Mouse (Mus musculus): ENCODE results near the gene Car10. TPM values are rescaled to one million over a fixed set of nuclear protein-coding genes. Genes with fewer than 3 reads are reported as not detected.

Gene Car10
- not detected in 2 replicates for polyA plus RNA-seq (2012; rRNA removed)

GRCm38 (mm10) chr11:93097941-93098828, at the start of gene Car10:
Car10 (plus strand) TSS chr11:93098028.
- WGBS: 4% methylated on average over 48 of the region's 48 CpGs
- H3K4me1 ChIP-seq (ENCODE audit: control insufficient read depth, insufficient read depth, insufficient read length, low read length): no peaks in the 10 kb centered on the region
- TF ChIP-seq CTCF (IDR thresholded peaks at IDR 0.05; ENCODE audit: extremely low read depth, insufficient read length, insufficient replicate concordance, low read depth, low read length): no peak
- TF ChIP-seq POLR2A (IDR thresholded peaks at IDR 0.05; ENCODE audit: low read depth, low read length): no peak
- no peaks in the 10 kb centered on the region for H3K36me3 ChIP-seq (ENCODE audit: control insufficient read depth, insufficient read depth, low read length)
- peak within 1 kb of the TSS; percentile 5; the same call in 1 of the 2 replicates for H3K4me3 ChIP-seq (ENCODE audit: low read depth, low read length)
- H3K27ac ChIP-seq (ENCODE audit: insufficient read depth, low read depth, low read length): no peak within 1 kb of the TSS
- peaks cover 23% of the 10 kb centered on the region for H3K27me3 ChIP-seq (ENCODE audit: control insufficient read depth, insufficient read depth, low read length)

GRCm38 (mm10) chr11:93065021-93065420, 32.8 kb upstream of the Car10 start:
- 18% methylated on average over 6 of the region's 6 CpGs for WGBS
- no peak for TF ChIP-seq POLR2A (IDR thresholded peaks at IDR 0.05; ENCODE audit: low read depth, low read length)
- TF ChIP-seq CTCF (IDR thresholded peaks at IDR 0.05; ENCODE audit: extremely low read depth, insufficient read length, insufficient replicate concordance, low read depth, low read length): no peak
- no peaks in the 10 kb centered on the region for H3K27me3 ChIP-seq (ENCODE audit: control insufficient read depth, insufficient read depth, low read length)

GRCm38 (mm10) chr11:93065656-93066181, 32.1 kb upstream of the Car10 start:
- WGBS: 61% methylated on average over 3 of the region's 3 CpGs
- no peaks in the 10 kb centered on the region for H3K36me3 ChIP-seq (ENCODE audit: control insufficient read depth, insufficient read depth, low read length)
- no peak for TF ChIP-seq CTCF (IDR thresholded peaks at IDR 0.05; ENCODE audit: extremely low read depth, insufficient read length, insufficient replicate concordance, low read depth, low read length)
- TF ChIP-seq POLR2A (IDR thresholded peaks at IDR 0.05; ENCODE audit: low read depth, low read length): no peak
- H3K4me1 ChIP-seq (ENCODE audit: control insufficient read depth, insufficient read depth, insufficient read length, low read length): no peaks in the 10 kb centered on the region
- H3K27ac ChIP-seq (ENCODE audit: insufficient read depth, low read depth, low read length): no peak overlapping the region
- no peaks in the 10 kb centered on the region for H3K27me3 ChIP-seq (ENCODE audit: control insufficient read depth, insufficient read depth, low read length)
- H3K4me3 ChIP-seq (ENCODE audit: low read depth, low read length): no peak overlapping the region

More at GRCm38 (mm10) chr11:93065021-93065420, 32.8 kb upstream of the Car10 start:
- Histone ChIP-seq H3K4me3 (ENCODE audit: low read depth, low read length) (no peak overlapping the region), H3K36me3 (ENCODE audit: control insufficient read depth, insufficient read depth, low read length) (no peaks in the 10 kb centered on the region), H3K4me1 (ENCODE audit: control insufficient read depth, insufficient read depth, insufficient read length, low read length) (no peaks in the 10 kb centered on the region), H3K27ac (ENCODE audit: insufficient read depth, low read depth, low read length) (no peak overlapping the region)

- Histone ChIP-seq H3K27me3 (ENCODE audit: control insufficient read depth, insufficient read depth, low read length) (peaks cover 23% of the 10 kb centered on the region), H3K27ac (ENCODE audit: insufficient read depth, low read depth, low read length) (no peak overlapping the region), H3K4me1 (ENCODE audit: control insufficient read depth, insufficient read depth, insufficient read length, low read length) (no peaks in the 10 kb centered on the region), H3K36me3 (ENCODE audit: control insufficient read depth, insufficient read depth, low read length) (no peaks in the 10 kb centered on the region), H3K4me3 (ENCODE audit: low read depth, low read length) (no peak overlapping the region)
- no peak for TF ChIP-seq CTCF (IDR thresholded peaks at IDR 0.05; ENCODE audit: extremely low read depth, insufficient read length, insufficient replicate concordance, low read depth, low read length)
- TF ChIP-seq POLR2A (IDR thresholded peaks at IDR 0.05; ENCODE audit: low read depth, low read length): no peak
- WGBS: 13% methylated on average over 2 of the region's 2 CpGs
These were observed 2.2 kb upstream of the Car10 start for GRCm38 (mm10) chr11:93095588-93095987.

- Histone ChIP-seq H3K36me3 (ENCODE audit: control insufficient read depth, insufficient read depth, low read length) (no peaks in the 10 kb centered on the region), H3K4me3 (ENCODE audit: low read depth, low read length) (no peak overlapping the region), H3K4me1 (ENCODE audit: control insufficient read depth, insufficient read depth, insufficient read length, low read length) (no peaks in the 10 kb centered on the region), H3K27me3 (ENCODE audit: control insufficient read depth, insufficient read depth, low read length) (peaks cover 23% of the 10 kb centered on the region), H3K27ac (ENCODE audit: insufficient read depth, low read depth, low read length) (no peak overlapping the region)
- 3% methylated on average over 6 of the region's 6 CpGs for WGBS
- TF ChIP-seq POLR2A (IDR thresholded peaks at IDR 0.05; ENCODE audit: low read depth, low read length) (no peak), CTCF (IDR thresholded peaks at IDR 0.05; ENCODE audit: extremely low read depth, insufficient read length, insufficient replicate concordance, low read depth, low read length) (no peak)
These were observed 827 bp upstream of the Car10 start for GRCm38 (mm10) chr11:93097001-93097400.

GRCm38 (mm10) chr11:93097431-93097851, 387 bp upstream of the Car10 start:
- TF ChIP-seq POLR2A (IDR thresholded peaks at IDR 0.05; ENCODE audit: low read depth, low read length): no peak
- TF ChIP-seq CTCF (IDR thresholded peaks at IDR 0.05; ENCODE audit: extremely low read depth, insufficient read length, insufficient replicate concordance, low read depth, low read length): no peak
- 10% methylated on average over 14 of the region's 14 CpGs for WGBS
- Histone ChIP-seq H3K36me3 (ENCODE audit: control insufficient read depth, insufficient read depth, low read length) (no peaks in the 10 kb centered on the region), H3K4me1 (ENCODE audit: control insufficient read depth, insufficient read depth, insufficient read length, low read length) (no peaks in the 10 kb centered on the region), H3K4me3 (ENCODE audit: low read depth, low read length) (no peak overlapping the region), H3K27ac (ENCODE audit: insufficient read depth, low read depth, low read length) (no peak overlapping the region), H3K27me3 (ENCODE audit: control insufficient read depth, insufficient read depth, low read length) (peaks cover 23% of the 10 kb centered on the region)

- Histone ChIP-seq H3K27ac (ENCODE audit: insufficient read depth, low read depth, low read length) (no peak overlapping the region), H3K4me1 (ENCODE audit: control insufficient read depth, insufficient read depth, insufficient read length, low read length) (no peaks in the 10 kb centered on the region), H3K4me3 (ENCODE audit: low read depth, low read length) (peak overlapping the region; percentile 5; the same call in 1 of the 2 replicates), H3K36me3 (ENCODE audit: control insufficient read depth, insufficient read depth, low read length) (no peaks in the 10 kb centered on the region), H3K27me3 (ENCODE audit: control insufficient read depth, insufficient read depth, low read length) (peaks cover 23% of the 10 kb centered on the region)
- TF ChIP-seq CTCF (IDR thresholded peaks at IDR 0.05; ENCODE audit: extremely low read depth, insufficient read length, insufficient replicate concordance, low read depth, low read length) (no peak), POLR2A (IDR thresholded peaks at IDR 0.05; ENCODE audit: low read depth, low read length) (no peak)
- WGBS: 5% methylated on average over 37 of the region's 37 CpGs
These were observed 1.1 kb downstream of the Car10 start for GRCm38 (mm10) chr11:93098933-93099381.

All from small intestine, adult 2 months (tissue).